27 mouse cellular contexts compared by ENCODE assay signal in the genomic region with DNA sequence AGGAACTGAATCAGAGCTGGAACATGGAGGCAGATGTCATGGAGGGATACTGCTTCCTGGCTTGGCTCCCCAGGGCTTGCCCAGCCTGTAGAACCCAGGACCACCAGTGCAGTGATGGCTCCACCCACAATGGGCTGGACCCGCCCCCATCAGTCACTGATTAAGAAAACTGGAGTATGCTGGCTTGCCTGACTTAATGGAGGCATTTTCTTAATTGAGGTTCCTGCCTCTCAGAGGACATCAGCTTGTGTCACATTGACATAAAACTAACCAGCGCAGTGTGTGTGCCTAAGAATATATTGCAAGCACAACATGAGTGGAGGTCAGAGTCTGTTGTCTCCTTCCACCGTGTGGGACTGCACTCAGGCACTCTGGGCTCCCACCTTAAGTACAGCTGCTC.
"Had no signal": no experiment of that assay in that cellular context is flagged by ENCODE, and none has a peak within 500 bp of the region (broad histone marks: within the 10 kb centered on the region; RNA-seq: fewer than 3 reads in every experiment).

No protein-coding gene starts in this region.

- H3K4me2 ChIP-seq: embryonic facial prominence, embryonic 12.5 days; embryonic facial prominence, embryonic 13.5 days; embryonic facial prominence, embryonic 15.5 days; forebrain, embryonic 12.5 days; forebrain, embryonic 13.5 days; forebrain, embryonic 15.5 days had no signal

- H3K27me3 ChIP-seq: embryonic facial prominence, embryonic 12.5 days; embryonic facial prominence, embryonic 13.5 days; embryonic facial prominence, embryonic 15.5 days; forebrain, embryonic 12.5 days; forebrain, embryonic 13.5 days; forebrain, embryonic 15.5 days had no signal

- H3K4me3 ChIP-seq: embryonic facial prominence, embryonic 10.5 days; embryonic facial prominence, embryonic 12.5 days; embryonic facial prominence, embryonic 13.5 days; embryonic facial prominence, embryonic 15.5 days; erythroblast, embryonic 14.5 days; forebrain, embryonic 10.5 days; forebrain, embryonic 12.5 days; forebrain, embryonic 13.5 days; forebrain, embryonic 15.5 days; gastrocnemius, adult 2 months; heart, adult 2 months had no signal

- H3K36me3 ChIP-seq: embryonic facial prominence, embryonic 10.5 days; embryonic facial prominence, embryonic 12.5 days; embryonic facial prominence, embryonic 13.5 days; embryonic facial prominence, embryonic 15.5 days; forebrain, embryonic 10.5 days; forebrain, embryonic 12.5 days; forebrain, embryonic 15.5 days had no signal

- H3K9me3 ChIP-seq: embryonic facial prominence, embryonic 10.5 days; embryonic facial prominence, embryonic 12.5 days; embryonic facial prominence, embryonic 13.5 days; embryonic facial prominence, embryonic 15.5 days; forebrain, embryonic 10.5 days; forebrain, embryonic 12.5 days; forebrain, embryonic 13.5 days; forebrain, embryonic 15.5 days had no signal

- H3K27ac ChIP-seq: embryonic facial prominence, embryonic 10.5 days; embryonic facial prominence, embryonic 12.5 days; embryonic facial prominence, embryonic 13.5 days; embryonic facial prominence, embryonic 15.5 days; forebrain, embryonic 10.5 days; forebrain, embryonic 12.5 days; forebrain, embryonic 13.5 days; forebrain, embryonic 15.5 days; gastrocnemius, adult 2 months; heart, adult 2 months had no signal

- ATAC-seq: forebrain, embryonic 13.5 days; forebrain, embryonic 14.5 days; forebrain, embryonic 15.5 days; forebrain, embryonic 16.5 days; forebrain, postnatal 0 days had no signal

- DNase-seq: cerebellum, adult 8-10 months; cerebellum, adult 9-10 months; cerebellum, adult 9-11 months; cerebellum, postnatal 10 days; cerebellum, postnatal 14 days; cerebellum, postnatal 25 days; cerebellum, postnatal 36 days; embryo, embryonic 11 days; forebrain, postnatal 0 days; gastrocnemius, adult 2 months; gastrocnemius, postnatal 10 days; gastrocnemius, postnatal 14 days; gastrocnemius, postnatal 25 days; gastrocnemius, postnatal 36 days; heart, adult 18-20 months; heart, adult 2 months had no signal

- H3K9ac ChIP-seq: embryonic facial prominence, embryonic 12.5 days; embryonic facial prominence, embryonic 13.5 days; embryonic facial prominence, embryonic 15.5 days; forebrain, embryonic 12.5 days; forebrain, embryonic 13.5 days; forebrain, embryonic 15.5 days; forebrain, postnatal 0 days had no signal

- H3K4me1 ChIP-seq: embryonic facial prominence, embryonic 10.5 days; embryonic facial prominence, embryonic 12.5 days; embryonic facial prominence, embryonic 13.5 days; embryonic facial prominence, embryonic 15.5 days; forebrain, embryonic 10.5 days; forebrain, embryonic 12.5 days; forebrain, embryonic 13.5 days; forebrain, embryonic 15.5 days had no signal
